Mouse (Mus musculus) R1 (cell line): ENCODE measurements around the gene Mark3.

Experiments
- DNase-seq: peaks from one replicate; pipeline ENCODE4 v3.0.0-alpha.2; 2018; ENCODE audit warnings: low read depth, low spot score

Mark3 gene

GRCm38 (mm10) chr12:111652953-111653352, 78.6 kb downstream of the Mark3 start:
- no peak for DNase-seq

GRCm38 (mm10) chr12:111653434-111653833, 79.1 kb downstream of the Mark3 start:
- DNase-seq, result peak; percentile 68

GRCm38 (mm10) chr12:111655695-111656094, 81.4 kb downstream of the Mark3 start:
- no peak for DNase-seq

- no peak for DNase-seq
These were observed 85.0 kb downstream of the Mark3 start for GRCm38 (mm10) chr12:111659331-111659730.

GRCm38 (mm10) chr12:111660628-111661027, 86.3 kb downstream of the Mark3 start:
- peak; percentile 45 for DNase-seq

- peak; percentile 88 for DNase-seq
These were observed 87.2 kb downstream of the Mark3 start for GRCm38 (mm10) chr12:111661554-111661953.

GRCm38 (mm10) chr12:111663228-111664143, 89.2 kb downstream of the Mark3 start:
- no peak for DNase-seq

GRCm38 (mm10) chr12:111664144-111664634, 89.9 kb downstream of the Mark3 start:
- DNase-seq, result peak; percentile 86

- DNase-seq, result no peak
These were observed 90.9 kb downstream of the Mark3 start for GRCm38 (mm10) chr12:111665041-111665880.

- DNase-seq, result peak; percentile 49
These were observed 92.1 kb downstream of the Mark3 start for GRCm38 (mm10) chr12:111666380-111666779.

GRCm38 (mm10) chr12:111667421-111667820, 93.1 kb downstream of the Mark3 start:
- DNase-seq, result no peak

GRCm38 (mm10) chr12:111668457-111668912, 94.2 kb downstream of the Mark3 start:
- DNase-seq, result peak; percentile 94

GRCm38 (mm10) chr12:111669000-111669788, 94.9 kb downstream of the Mark3 start:
- DNase-seq, result no peak

- no peak for DNase-seq
These were observed 95.6 kb downstream of the Mark3 start for GRCm38 (mm10) chr12:111669961-111670360.

GRCm38 (mm10) chr12:111670371-111670971, 96.1 kb downstream of the Mark3 start:
- DNase-seq, result peak; percentile 88

- peak; percentile 59 for DNase-seq
These were observed 96.7 kb downstream of the Mark3 start for GRCm38 (mm10) chr12:111670976-111671375.

- DNase-seq, result peak; percentile 55
These were observed 97.1 kb downstream of the Mark3 start for GRCm38 (mm10) chr12:111671431-111671902.

GRCm38 (mm10) chr12:111672176-111672575, 97.9 kb downstream of the Mark3 start, which contains the start of gene Ckb:
TSS of gene Ckb (minus strand) at chr12:111672338.
- DNase-seq, result peak; percentile 93

GRCm38 (mm10) chr12:111672581-111672980, 98.3 kb downstream of the Mark3 start:
- no peak for DNase-seq

GRCm38 (mm10) chr12:111674850-111675486, 100.6 kb downstream of the Mark3 start:
- no peak for DNase-seq
